Mouse (Mus musculus): ENCODE results near the gene Mbnl2. TPM values are rescaled to one million over a fixed set of nuclear protein-coding genes. Genes with fewer than 3 reads are reported as not detected.

The Mbnl2 gene
- polyA plus RNA-seq, 1 experiment from 2014 or later = 62.1 TPM

GRCm38 (mm10) chr14:120347410-120348315, 72.2 kb downstream of the Mbnl2 start:
- Histone ChIP-seq H3K4me2 (ENCODE audit: low read depth, severe bottlenecking) (no peak overlapping the region), H3K9me3 (ENCODE audit: control insufficient read depth, low read length) (no peaks in the 10 kb centered on the region), H3K4me1 (ENCODE audit: control insufficient read depth, insufficient read depth, low read length) (no peaks in the 10 kb centered on the region), H3K36me3 (ENCODE audit: control insufficient read depth, insufficient read depth, low read length) (no peaks in the 10 kb centered on the region), H3K4me3 (ENCODE audit: low read depth, low read length) (no peak overlapping the region), H3K9ac (ENCODE audit: low read length) (no peak overlapping the region), H3K27ac (replicated peaks; ENCODE audit: low read depth, low read length) (no peak overlapping the region), H3K27me3 (ENCODE audit: control insufficient read depth, insufficient read depth, low read length) (no peaks in the 10 kb centered on the region)
- 77% methylated on average over 11 of the region's 11 CpGs for WGBS
- DNase-seq (ENCODE audit: low spot score) (no peak), ATAC-seq (ENCODE audit: insufficient number of reproducible peaks, low FRiP score, low TSS enrichment, low read depth) (no peak)

GRCm38 (mm10) chr14:120349332-120349731, 73.9 kb downstream of the Mbnl2 start:
- Histone ChIP-seq H3K36me3 (ENCODE audit: control insufficient read depth, insufficient read depth, low read length) (no peaks in the 10 kb centered on the region), H3K9me3 (ENCODE audit: control insufficient read depth, low read length) (no peaks in the 10 kb centered on the region), H3K4me2 (ENCODE audit: low read depth, severe bottlenecking) (no peak overlapping the region), H3K27ac (replicated peaks; ENCODE audit: low read depth, low read length) (no peak overlapping the region), H3K9ac (ENCODE audit: low read length) (no peak overlapping the region), H3K4me3 (ENCODE audit: low read depth, low read length) (no peak overlapping the region), H3K4me1 (ENCODE audit: control insufficient read depth, insufficient read depth, low read length) (no peaks in the 10 kb centered on the region), H3K27me3 (ENCODE audit: control insufficient read depth, insufficient read depth, low read length) (no peaks in the 10 kb centered on the region)
- DNase-seq (ENCODE audit: low spot score) (no peak), ATAC-seq (ENCODE audit: insufficient number of reproducible peaks, low FRiP score, low TSS enrichment, low read depth) (no peak)
- 94% methylated on average over 4 of the region's 4 CpGs for WGBS

- H3K36me3 ChIP-seq (ENCODE audit: control insufficient read depth, insufficient read depth, low read length) = no peaks in the 10 kb centered on the region
- no peak for ATAC-seq (ENCODE audit: insufficient number of reproducible peaks, low FRiP score, low TSS enrichment, low read depth)
- H3K27ac ChIP-seq (replicated peaks; ENCODE audit: low read depth, low read length) = no peak overlapping the region
- H3K4me3 ChIP-seq (ENCODE audit: low read depth, low read length) = no peak overlapping the region
- H3K9ac ChIP-seq (ENCODE audit: low read length) = no peak overlapping the region
- WGBS = 87% methylated on average over 14 of the region's 14 CpGs
- peaks cover 5% of the 10 kb centered on the region; the same call in 1 of the 2 replicates for H3K4me1 ChIP-seq (ENCODE audit: control insufficient read depth, insufficient read depth, low read length)
- no peak overlapping the region for H3K4me2 ChIP-seq (ENCODE audit: low read depth, severe bottlenecking)
- H3K27me3 ChIP-seq (ENCODE audit: control insufficient read depth, insufficient read depth, low read length) = no peaks in the 10 kb centered on the region
- DNase-seq (ENCODE audit: low spot score) = no peak
- H3K9me3 ChIP-seq (ENCODE audit: control insufficient read depth, low read length) = no peaks in the 10 kb centered on the region
These were observed 76.8 kb downstream of the Mbnl2 start for GRCm38 (mm10) chr14:120352136-120352843.

- Histone ChIP-seq H3K4me1 (ENCODE audit: control insufficient read depth, insufficient read depth, low read length) (peaks cover 5% of the 10 kb centered on the region; the same call in 1 of the 2 replicates), H3K4me2 (ENCODE audit: low read depth, severe bottlenecking) (no peak overlapping the region), H3K36me3 (ENCODE audit: control insufficient read depth, insufficient read depth, low read length) (no peaks in the 10 kb centered on the region), H3K9me3 (ENCODE audit: control insufficient read depth, low read length) (no peaks in the 10 kb centered on the region), H3K27ac (replicated peaks; ENCODE audit: low read depth, low read length) (no peak overlapping the region), H3K9ac (ENCODE audit: low read length) (no peak overlapping the region), H3K27me3 (ENCODE audit: control insufficient read depth, insufficient read depth, low read length) (no peaks in the 10 kb centered on the region), H3K4me3 (ENCODE audit: low read depth, low read length) (no peak overlapping the region)
- no peak for ATAC-seq (ENCODE audit: insufficient number of reproducible peaks, low FRiP score, low TSS enrichment, low read depth)
- WGBS = 66% methylated on average over 11 of the region's 11 CpGs
- no peak for DNase-seq (ENCODE audit: low spot score)
These were observed 77.7 kb downstream of the Mbnl2 start for GRCm38 (mm10) chr14:120353211-120353610.

GRCm38 (mm10) chr14:120354595-120354994, 79.1 kb downstream of the Mbnl2 start:
- 74% methylated on average over 6 of the region's 6 CpGs for WGBS
- no peak for DNase-seq (ENCODE audit: low spot score)
- no peaks in the 10 kb centered on the region for H3K27me3 ChIP-seq (ENCODE audit: control insufficient read depth, insufficient read depth, low read length)
- no peak overlapping the region for H3K4me2 ChIP-seq (ENCODE audit: low read depth, severe bottlenecking)
- H3K36me3 ChIP-seq (ENCODE audit: control insufficient read depth, insufficient read depth, low read length) = no peaks in the 10 kb centered on the region
- H3K9me3 ChIP-seq (ENCODE audit: control insufficient read depth, low read length) = no peaks in the 10 kb centered on the region
- H3K9ac ChIP-seq (ENCODE audit: low read length) = no peak overlapping the region
- no peak overlapping the region for H3K27ac ChIP-seq (replicated peaks; ENCODE audit: low read depth, low read length)
- H3K4me1 ChIP-seq (ENCODE audit: control insufficient read depth, insufficient read depth, low read length) = peaks cover 5% of the 10 kb centered on the region; the same call in 1 of the 2 replicates
- no peak overlapping the region for H3K4me3 ChIP-seq (ENCODE audit: low read depth, low read length)
- ATAC-seq (ENCODE audit: insufficient number of reproducible peaks, low FRiP score, low TSS enrichment, low read depth) = no peak

- no peak overlapping the region for H3K4me2 ChIP-seq (ENCODE audit: low read depth, severe bottlenecking)
- H3K36me3 ChIP-seq (ENCODE audit: control insufficient read depth, insufficient read depth, low read length) = no peaks in the 10 kb centered on the region
- H3K4me1 ChIP-seq (ENCODE audit: control insufficient read depth, insufficient read depth, low read length) = peaks cover 5% of the 10 kb centered on the region; the same call in 1 of the 2 replicates
- 47% methylated on average over 14 of the region's 14 CpGs for WGBS
- ATAC-seq (ENCODE audit: insufficient number of reproducible peaks, low FRiP score, low TSS enrichment, low read depth) (no peak), DNase-seq (ENCODE audit: low spot score) (peak; percentile 42)
- no peak overlapping the region for H3K9ac ChIP-seq (ENCODE audit: low read length)
- H3K27me3 ChIP-seq (ENCODE audit: control insufficient read depth, insufficient read depth, low read length) = no peaks in the 10 kb centered on the region
- H3K27ac ChIP-seq (replicated peaks; ENCODE audit: low read depth, low read length) = no peak overlapping the region
- H3K4me3 ChIP-seq (ENCODE audit: low read depth, low read length) = no peak overlapping the region
- no peaks in the 10 kb centered on the region for H3K9me3 ChIP-seq (ENCODE audit: control insufficient read depth, low read length)
These were observed 79.7 kb downstream of the Mbnl2 start for GRCm38 (mm10) chr14:120355040-120355741.

- ATAC-seq (ENCODE audit: insufficient number of reproducible peaks, low FRiP score, low TSS enrichment, low read depth) = no peak
- H3K4me3 ChIP-seq (ENCODE audit: low read depth, low read length) = no peak overlapping the region
- no peak overlapping the region for H3K4me2 ChIP-seq (ENCODE audit: low read depth, severe bottlenecking)
- no peak overlapping the region for H3K27ac ChIP-seq (replicated peaks; ENCODE audit: low read depth, low read length)
- no peak overlapping the region for H3K9ac ChIP-seq (ENCODE audit: low read length)
- DNase-seq (ENCODE audit: low spot score) = no peak
- H3K9me3 ChIP-seq (ENCODE audit: control insufficient read depth, low read length) = no peaks in the 10 kb centered on the region
- H3K4me1 ChIP-seq (ENCODE audit: control insufficient read depth, insufficient read depth, low read length) = peaks cover 5% of the 10 kb centered on the region; the same call in 1 of the 2 replicates
- H3K36me3 ChIP-seq (ENCODE audit: control insufficient read depth, insufficient read depth, low read length) = no peaks in the 10 kb centered on the region
- 85% methylated on average over 10 of the region's 10 CpGs for WGBS
- no peaks in the 10 kb centered on the region for H3K27me3 ChIP-seq (ENCODE audit: control insufficient read depth, insufficient read depth, low read length)
These were observed 80.4 kb downstream of the Mbnl2 start for GRCm38 (mm10) chr14:120355742-120356440.

Measured in limb, embryonic 11.5 days (tissue).